Mouse (Mus musculus) megakaryocyte, embryonic 14.5 days (primary cell): ENCODE data around the gene Dlst.

Source experiments
- FLI1 ChIP-seq: IDR thresholded peaks from 2 replicates; pipeline ENCODE4 v1.6.1; 2012; ENCODE audit warnings: low read length, inconsistent platforms, mixed read lengths
- GATA1 ChIP-seq: IDR thresholded peaks from 3 replicates; pipeline ENCODE4 v1.6.1; 2012; ENCODE audit warnings: mixed read lengths, low read length, inconsistent platforms, borderline replicate concordance

DNA sequence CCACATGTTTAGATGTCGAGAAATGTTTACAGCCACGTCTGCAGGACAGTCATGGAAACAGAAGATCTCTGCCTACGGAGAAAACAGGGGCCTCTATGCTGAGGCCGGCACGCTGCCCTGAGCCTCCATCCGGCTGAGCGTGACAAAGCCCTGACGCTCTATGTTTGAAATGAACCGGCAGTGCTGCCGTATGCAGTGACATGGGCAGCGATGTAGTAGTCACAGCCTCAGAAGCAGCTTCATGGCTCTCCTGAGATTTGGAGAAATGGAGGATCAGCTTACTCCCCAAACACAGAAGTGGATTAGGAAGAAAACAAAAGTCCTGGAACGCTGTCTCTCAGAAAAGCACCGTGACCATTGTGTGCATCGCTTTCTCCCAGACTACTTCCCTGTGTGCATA lies 9.6 kb upstream of the Dlst start:
- TF ChIP-seq GATA1 (no peak), FLI1 (no peak)
